Comparison of ENCODE assay signal across 12 mouse cellular contexts in genomic region chr4:22946788-22947406, GRCm38 (mm10).
DNase-seq lines count a peak whose midpoint lies in the region; ATAC-seq lines count a peak whose summit lies in the region.
"Had no signal": no experiment of that assay in that cellular context is flagged by ENCODE, and none has a peak within 500 bp of the region (broad histone marks: within the 10 kb centered on the region; RNA-seq: fewer than 3 reads in every experiment).

No protein-coding gene starts in this region.

- H3K4me3 ChIP-seq in forebrain, embryonic 16.5 days (replicated peaks; ENCODE audit: low read length): no peak overlapping the region
- no peak overlapping the region for H3K4me3 ChIP-seq in midbrain, embryonic 11.5 days (ENCODE audit: low read depth, low read length)
- H3K4me3 ChIP-seq: layer of hippocampus, adult 2 months had no signal

- H3K9me3 ChIP-seq in forebrain, embryonic 16.5 days (ENCODE audit: control insufficient read depth, low read length): no peaks in the 10 kb centered on the region
- H3K9me3 ChIP-seq in midbrain, embryonic 11.5 days (ENCODE audit: control insufficient read depth, low read length): no peaks in the 10 kb centered on the region

- no peaks in the 10 kb centered on the region for H3K36me3 ChIP-seq in forebrain, embryonic 16.5 days (ENCODE audit: control insufficient read depth, insufficient read depth)
- H3K36me3 ChIP-seq in midbrain, embryonic 11.5 days (ENCODE audit: control insufficient read depth, insufficient read depth, low read length): no peaks in the 10 kb centered on the region

- H3K27me3 ChIP-seq in forebrain, embryonic 16.5 days (replicated peaks; ENCODE audit: control insufficient read depth, insufficient read depth, low read length): no peaks in the 10 kb centered on the region
- no peaks in the 10 kb centered on the region for H3K27me3 ChIP-seq in midbrain, embryonic 11.5 days (ENCODE audit: control insufficient read depth, insufficient read depth, low read length)
- H3K27me3 ChIP-seq: CH12.LX had no signal

- H3K4me2 ChIP-seq in forebrain, embryonic 16.5 days (ENCODE audit: low read length): no peak overlapping the region; the same call in 1 of the 2 replicates
- no peak overlapping the region for H3K4me2 ChIP-seq in midbrain, embryonic 11.5 days

- no peak overlapping the region; the same call in 1 of the 2 replicates for H3K27ac ChIP-seq in forebrain, embryonic 16.5 days (ENCODE audit: low read length)
- no peak overlapping the region for H3K27ac ChIP-seq in midbrain, embryonic 11.5 days (ENCODE audit: low read depth, low read length)
- H3K27ac ChIP-seq: layer of hippocampus, adult 2 months had no signal

- peak; percentile 87 for ATAC-seq in forebrain, embryonic 16.5 days
- peak; percentile 27; the same call in 1 of the 2 replicates for ATAC-seq in midbrain, embryonic 11.5 days (ENCODE audit: low FRiP score)
- ATAC-seq in erythroid progenitor cell, adult 5-6 weeks (replicated peaks; ENCODE audit: low FRiP score, poor library complexity, severe bottlenecking): no peak

- WGBS in forebrain, embryonic 16.5 days: 36% methylated on average over 7 of the region's 7 CpGs
- 62% methylated on average over 7 of the region's 7 CpGs for WGBS in midbrain, embryonic 11.5 days

- DNase-seq in layer of hippocampus, postnatal 14 days (ENCODE audit: low spot score in 2 of 2): peak; percentile 9 to 29
- DNase-seq in layer of hippocampus, postnatal 36 days: no peak
- no peak for DNase-seq in midbrain, embryonic 11.5 days (ENCODE audit: low spot score, missing footprints)
- peak; percentile 5 for DNase-seq in yolk sac, embryonic 10.5 days (ENCODE audit: low spot score)
- DNase-seq in T-cell, adult 2 months (ENCODE audit: low spot score): no peak
- DNase-seq in heart, adult 8-10 months (ENCODE audit: low spot score): no peak
- DNase-seq: cerebellum, adult 11 months; heart, adult 11 months had no signal

- no peak overlapping the region for H3K9ac ChIP-seq in forebrain, embryonic 16.5 days (replicated peaks; ENCODE audit: low read depth, low read length)
- H3K9ac ChIP-seq in midbrain, embryonic 11.5 days (ENCODE audit: low read length): no peak overlapping the region

- H3K4me1 ChIP-seq in forebrain, embryonic 16.5 days (replicated peaks; ENCODE audit: control insufficient read depth, insufficient read depth, low read length): peaks cover 9% of the 10 kb centered on the region
- H3K4me1 ChIP-seq in midbrain, embryonic 11.5 days (ENCODE audit: control insufficient read depth, insufficient read depth, low read length): no peaks in the 10 kb centered on the region

Comparison
In these comparisons a context has a peak if more than half of its experiments do, and no peak if none do; other contexts are left out.
1. DNase-seq: peak in layer of hippocampus, postnatal 14 days (2 of 2) and yolk sac, embryonic 10.5 days (single experiment); none in layer of hippocampus, postnatal 36 days (0 of 2), midbrain, embryonic 11.5 days (single experiment), T-cell, adult 2 months (single experiment) and heart, adult 8-10 months (single experiment).